Mouse (Mus musculus) lung, postnatal 0 days (tissue): ENCODE measurements around the gene Gm21987.

ENCODE experiments used
- CTCF ChIP-seq: IDR thresholded peaks from 2 replicates; pipeline ENCODE4 v1.5.1; 2016; ENCODE audit warnings: antibody characterized with exemption, mild to moderate bottlenecking
- EP300 ChIP-seq: IDR thresholded peaks from 2 replicates; pipeline ENCODE4 v1.6.1; 2016; ENCODE audit warnings: antibody characterized with exemption, mild to moderate bottlenecking, control low read depth

DNA sequence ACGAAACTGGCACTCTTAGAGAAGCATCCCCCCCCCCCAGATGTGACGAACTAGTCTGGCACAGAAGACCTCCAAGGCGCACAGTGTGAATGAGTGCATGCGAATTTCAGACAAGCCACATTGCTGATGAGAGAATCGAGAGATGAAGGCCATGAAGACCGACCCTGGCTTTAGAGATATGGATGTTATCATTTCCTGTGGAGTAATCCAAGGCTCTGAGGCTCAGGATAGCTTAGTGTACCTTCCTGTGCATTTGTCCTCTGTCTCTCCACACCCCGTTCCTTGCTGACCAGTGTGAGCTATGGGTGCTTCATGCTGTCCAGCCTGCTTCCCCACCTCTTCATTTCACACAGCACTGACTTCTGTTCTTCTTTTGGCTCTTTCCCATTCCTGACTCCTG is 28.3 kb downstream of the Gm21987 start:
- TF ChIP-seq CTCF (no peak), EP300 (no peak)
